Mouse (Mus musculus): ENCODE data around the gene Mpzl1. TPM values are rescaled to one million over a fixed set of nuclear protein-coding genes. Genes with fewer than 3 reads are reported as not detected.

Gene Mpzl1
- polyA plus RNA-seq, 1 experiment from 2014 or later, result 138 TPM

GRCm38 (mm10) chr1:165670056-165670455 is 35.7 kb upstream of the Mpzl1 start:
- H3K4me1 ChIP-seq, result no peaks in the 10 kb centered on the region
- no peak overlapping the region for H3K4me2 ChIP-seq (replicated peaks)
- H3K36me3 ChIP-seq, result no peaks in the 10 kb centered on the region
- H3K4me3 ChIP-seq (replicated peaks), result no peak overlapping the region
- no peaks in the 10 kb centered on the region for H3K27me3 ChIP-seq
- H3K9me3 ChIP-seq (replicated peaks), result no peaks in the 10 kb centered on the region
- no peak overlapping the region for H3K9ac ChIP-seq
- no peak overlapping the region for H3K27ac ChIP-seq (replicated peaks)
- no peak for ATAC-seq (ENCODE audit: insufficient number of reproducible peaks, low FRiP score, low TSS enrichment, low read depth)
- 63% methylated on average over 6 of the region's 6 CpGs for WGBS

DNA sequence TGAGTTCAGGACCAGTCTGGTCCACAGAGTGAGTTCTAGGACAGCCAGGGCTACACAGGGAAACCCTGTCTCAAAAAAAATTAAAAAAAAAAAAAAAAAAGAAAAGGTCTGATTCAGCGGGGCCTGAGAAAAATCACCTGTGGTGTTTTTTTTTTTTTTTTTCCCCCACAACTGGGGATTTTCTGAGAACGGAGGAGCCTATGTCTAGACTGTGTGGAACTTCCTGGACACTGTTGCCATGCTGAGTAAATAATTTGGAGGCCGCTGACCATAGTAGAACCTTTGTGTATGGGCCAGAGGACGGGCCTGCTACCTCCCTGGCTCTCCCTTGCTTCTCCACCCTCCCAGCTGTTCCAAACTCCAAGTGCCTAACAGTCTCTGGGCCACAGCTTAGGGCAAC is 34.6 kb upstream of the Mpzl1 start:
- 61% methylated on average over 4 of the region's 4 CpGs for WGBS
- no peaks in the 10 kb centered on the region for H3K9me3 ChIP-seq (replicated peaks)
- H3K27me3 ChIP-seq, result no peaks in the 10 kb centered on the region
- H3K27ac ChIP-seq (replicated peaks), result no peak overlapping the region
- no peak for ATAC-seq (ENCODE audit: insufficient number of reproducible peaks, low FRiP score, low TSS enrichment, low read depth)
- H3K4me1 ChIP-seq, result no peaks in the 10 kb centered on the region
- no peak overlapping the region for H3K4me2 ChIP-seq (replicated peaks)
- H3K36me3 ChIP-seq, result no peaks in the 10 kb centered on the region
- H3K4me3 ChIP-seq (replicated peaks), result no peak overlapping the region
- no peak overlapping the region for H3K9ac ChIP-seq

- peaks cover 7% of the 10 kb centered on the region; the same call in 1 of the 2 replicates for H3K4me1 ChIP-seq
- no peak overlapping the region for H3K4me3 ChIP-seq (replicated peaks)
- WGBS, result 56% methylated on average over 13 of the region's 13 CpGs
- H3K27me3 ChIP-seq, result no peaks in the 10 kb centered on the region
- H3K27ac ChIP-seq (replicated peaks), result no peak overlapping the region
- H3K9me3 ChIP-seq (replicated peaks), result no peaks in the 10 kb centered on the region
- no peak for ATAC-seq (ENCODE audit: insufficient number of reproducible peaks, low FRiP score, low TSS enrichment, low read depth)
- H3K9ac ChIP-seq, result no peak overlapping the region
- H3K4me2 ChIP-seq (replicated peaks), result no peak overlapping the region
- H3K36me3 ChIP-seq, result no peaks in the 10 kb centered on the region
These were observed 33.0 kb upstream of the Mpzl1 start for GRCm38 (mm10) chr1:165667380-165667779.

DNA sequence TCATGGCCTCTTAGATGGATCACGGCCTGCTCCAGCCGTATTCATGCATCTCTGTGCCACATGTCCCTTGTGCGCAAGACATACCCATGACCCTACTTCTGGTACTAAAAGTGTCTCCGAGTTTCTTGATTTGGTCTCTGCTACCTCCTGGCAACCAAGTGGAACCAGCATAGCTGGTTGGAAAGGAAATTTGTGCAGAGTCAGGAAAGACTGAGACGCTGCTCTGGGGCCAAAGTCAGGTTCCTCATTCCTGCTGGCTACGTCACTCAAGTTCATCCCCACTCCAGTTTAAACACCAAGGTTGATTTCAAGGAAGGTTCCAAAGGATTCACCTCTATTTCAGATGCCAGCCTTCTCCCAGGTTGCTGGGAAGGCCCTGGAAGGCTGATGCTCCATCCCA is 32.6 kb upstream of the Mpzl1 start:
- Histone ChIP-seq H3K9ac (no peak overlapping the region), H3K4me3 (replicated peaks) (no peak overlapping the region), H3K4me2 (replicated peaks) (no peak overlapping the region), H3K27ac (replicated peaks) (no peak overlapping the region), H3K27me3 (no peaks in the 10 kb centered on the region), H3K4me1 (peaks cover 7% of the 10 kb centered on the region; the same call in 1 of the 2 replicates), H3K36me3 (no peaks in the 10 kb centered on the region), H3K9me3 (replicated peaks) (no peaks in the 10 kb centered on the region)
- ATAC-seq (ENCODE audit: insufficient number of reproducible peaks, low FRiP score, low TSS enrichment, low read depth), result no peak
- WGBS, result 88% methylated on average over 6 of the region's 6 CpGs

DNA sequence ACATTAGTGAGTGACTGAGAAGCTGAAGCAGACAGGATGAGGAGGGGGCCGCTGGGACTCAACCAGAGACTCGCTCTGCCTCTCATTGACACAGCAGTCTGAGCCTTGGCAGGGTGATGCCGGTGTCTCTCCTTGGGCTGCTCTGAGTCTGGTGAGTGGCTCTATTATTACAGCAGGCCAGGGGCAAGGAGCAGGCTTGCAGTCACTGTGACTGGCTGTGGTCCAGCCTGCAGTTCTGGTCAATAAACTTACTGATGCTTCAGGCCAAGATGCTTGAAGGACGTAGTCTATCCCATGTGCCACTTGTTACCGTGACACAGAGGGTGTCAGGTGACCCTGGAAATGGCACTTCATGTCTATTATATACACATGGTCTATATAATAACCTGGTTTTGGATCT is 31.4 kb upstream of the Mpzl1 start:
- Histone ChIP-seq H3K9ac (no peak overlapping the region), H3K4me3 (replicated peaks) (no peak overlapping the region), H3K9me3 (replicated peaks) (no peaks in the 10 kb centered on the region), H3K36me3 (no peaks in the 10 kb centered on the region), H3K27ac (replicated peaks) (no peak overlapping the region), H3K4me2 (replicated peaks) (no peak overlapping the region), H3K4me1 (peaks cover 7% of the 10 kb centered on the region; the same call in 1 of the 2 replicates), H3K27me3 (no peaks in the 10 kb centered on the region)
- 68% methylated on average over 5 of the region's 5 CpGs for WGBS
- no peak for ATAC-seq (ENCODE audit: insufficient number of reproducible peaks, low FRiP score, low TSS enrichment, low read depth)

GRCm38 (mm10) chr1:165663277-165663676 is 28.9 kb upstream of the Mpzl1 start:
- 76% methylated on average over 16 of the region's 16 CpGs for WGBS
- ATAC-seq (ENCODE audit: insufficient number of reproducible peaks, low FRiP score, low TSS enrichment, low read depth), result no peak
- no peaks in the 10 kb centered on the region for H3K9me3 ChIP-seq (replicated peaks)
- no peaks in the 10 kb centered on the region for H3K27me3 ChIP-seq
- H3K4me3 ChIP-seq (replicated peaks), result no peak overlapping the region
- H3K4me1 ChIP-seq, result peaks cover 7% of the 10 kb centered on the region; the same call in 1 of the 2 replicates
- no peak overlapping the region for H3K27ac ChIP-seq (replicated peaks)
- H3K9ac ChIP-seq, result no peak overlapping the region
- H3K36me3 ChIP-seq, result no peaks in the 10 kb centered on the region
- no peak overlapping the region for H3K4me2 ChIP-seq (replicated peaks)

DNA sequence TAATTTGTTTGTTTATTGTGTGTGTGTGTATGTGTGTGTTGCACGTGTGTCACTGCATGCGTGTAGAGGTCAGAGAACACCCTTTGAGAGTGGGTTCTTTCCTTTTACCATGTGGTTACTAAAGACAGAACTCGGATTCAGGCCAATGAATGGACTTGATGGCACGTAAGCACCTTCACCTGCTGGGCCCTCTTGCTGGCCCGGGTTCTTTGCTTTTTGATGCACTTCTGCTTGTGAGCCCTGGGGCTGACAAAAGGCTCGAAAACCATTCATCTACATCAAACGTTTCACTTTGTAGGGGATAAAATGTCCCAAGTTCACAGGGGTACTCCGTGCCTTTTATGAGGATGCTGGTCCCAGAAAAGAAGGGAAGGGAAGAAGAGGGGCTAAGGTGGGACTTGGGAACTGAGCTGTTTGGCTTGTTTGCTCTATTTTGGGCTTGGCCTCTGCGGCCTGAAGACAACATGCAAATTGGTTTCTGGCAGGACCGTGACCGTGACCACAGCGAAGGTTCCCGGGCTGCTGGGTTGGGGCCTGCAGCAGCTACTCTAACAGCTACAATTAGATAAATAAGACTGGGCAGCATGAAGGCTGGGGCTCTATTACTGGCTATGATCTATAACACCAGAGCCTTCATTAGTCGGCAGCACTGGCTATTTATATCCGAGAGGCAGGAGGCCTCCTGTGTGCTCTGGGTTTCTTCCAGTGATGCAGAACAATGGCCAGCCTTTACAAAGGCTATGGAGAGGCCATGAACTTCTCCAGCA is 28.3 kb upstream of the Mpzl1 start:
- 56% methylated on average over 15 of the region's 15 CpGs for WGBS
- Histone ChIP-seq H3K36me3 (no peaks in the 10 kb centered on the region), H3K9me3 (replicated peaks) (no peaks in the 10 kb centered on the region), H3K9ac (no peak overlapping the region), H3K4me3 (replicated peaks) (no peak overlapping the region), H3K27ac (replicated peaks) (no peak overlapping the region), H3K4me2 (replicated peaks) (no peak overlapping the region), H3K27me3 (no peaks in the 10 kb centered on the region), H3K4me1 (peaks cover 7% of the 10 kb centered on the region; the same call in 1 of the 2 replicates)
- ATAC-seq (ENCODE audit: insufficient number of reproducible peaks, low FRiP score, low TSS enrichment, low read depth), result no peak

DNA sequence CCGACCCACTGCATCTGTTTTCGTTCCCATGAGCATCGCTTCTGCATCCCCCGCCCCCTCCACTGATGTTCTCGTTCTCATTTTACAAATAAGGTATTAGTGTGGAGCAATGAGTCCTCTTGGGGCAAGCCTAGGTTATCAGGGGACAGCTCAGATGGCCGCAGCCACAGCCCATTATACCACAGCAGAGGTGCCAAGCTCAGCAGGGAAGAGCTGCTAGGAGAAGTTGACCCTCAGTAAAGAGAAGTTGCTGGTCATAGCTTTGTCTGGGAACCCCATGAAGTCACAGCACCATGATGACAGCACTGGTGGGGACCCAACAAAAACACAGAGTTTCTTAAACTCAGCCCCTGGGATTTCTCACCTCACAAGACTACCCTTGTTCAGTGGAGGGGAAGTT is 27.4 kb upstream of the Mpzl1 start:
- H3K27ac ChIP-seq (replicated peaks), result no peak overlapping the region
- no peaks in the 10 kb centered on the region for H3K27me3 ChIP-seq
- WGBS, result 73% methylated on average over 6 of the region's 6 CpGs
- no peak for ATAC-seq (ENCODE audit: insufficient number of reproducible peaks, low FRiP score, low TSS enrichment, low read depth)
- no peaks in the 10 kb centered on the region for H3K36me3 ChIP-seq
- no peak overlapping the region for H3K9ac ChIP-seq
- no peak overlapping the region for H3K4me3 ChIP-seq (replicated peaks)
- H3K9me3 ChIP-seq (replicated peaks), result no peaks in the 10 kb centered on the region
- H3K4me1 ChIP-seq, result peaks cover 7% of the 10 kb centered on the region; the same call in 1 of the 2 replicates
- no peak overlapping the region for H3K4me2 ChIP-seq (replicated peaks)

GRCm38 (mm10) chr1:165661191-165661590 is 26.9 kb upstream of the Mpzl1 start:
- no peak overlapping the region for H3K4me3 ChIP-seq (replicated peaks)
- WGBS, result 56% methylated on average over 3 of the region's 3 CpGs
- no peaks in the 10 kb centered on the region for H3K27me3 ChIP-seq
- H3K36me3 ChIP-seq, result no peaks in the 10 kb centered on the region
- no peak overlapping the region for H3K4me2 ChIP-seq (replicated peaks)
- no peak overlapping the region for H3K9ac ChIP-seq
- H3K4me1 ChIP-seq, result peaks cover 7% of the 10 kb centered on the region; the same call in 1 of the 2 replicates
- H3K9me3 ChIP-seq (replicated peaks), result no peaks in the 10 kb centered on the region
- no peak for ATAC-seq (ENCODE audit: insufficient number of reproducible peaks, low FRiP score, low TSS enrichment, low read depth)
- no peak overlapping the region for H3K27ac ChIP-seq (replicated peaks)

DNA sequence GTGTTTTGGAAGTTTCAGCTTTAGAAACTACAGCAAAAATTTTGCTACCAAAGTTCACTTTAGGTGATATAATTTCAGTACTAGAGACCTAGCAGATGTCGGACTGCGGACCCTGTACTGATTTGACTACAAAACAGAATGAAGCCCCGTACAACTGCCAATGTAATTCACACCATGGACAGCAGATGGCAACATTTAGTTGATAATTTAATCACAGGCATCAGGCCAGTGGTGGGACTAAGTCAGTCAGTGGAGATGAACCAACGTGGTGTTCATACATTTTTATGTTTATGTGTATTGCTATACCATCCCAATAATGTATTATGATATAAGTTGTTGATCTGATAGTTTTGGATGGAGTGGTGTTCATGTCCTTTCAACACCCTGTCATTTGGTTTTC is 26.4 kb upstream of the Mpzl1 start:
- Histone ChIP-seq H3K36me3 (no peaks in the 10 kb centered on the region; the same call in 1 of the 2 replicates), H3K4me2 (replicated peaks) (no peak overlapping the region), H3K4me1 (peaks cover 7% of the 10 kb centered on the region; the same call in 1 of the 2 replicates), H3K27me3 (no peaks in the 10 kb centered on the region), H3K27ac (replicated peaks) (no peak overlapping the region), H3K4me3 (replicated peaks) (no peak overlapping the region), H3K9me3 (replicated peaks) (no peaks in the 10 kb centered on the region), H3K9ac (no peak overlapping the region)
- 21% methylated on average over 4 of the region's 4 CpGs for WGBS
- peak; percentile 41; the same call in 1 of the 2 replicates for ATAC-seq (ENCODE audit: insufficient number of reproducible peaks, low FRiP score, low TSS enrichment, low read depth)

- no peak overlapping the region for H3K4me2 ChIP-seq (replicated peaks)
- no peaks in the 10 kb centered on the region for H3K9me3 ChIP-seq (replicated peaks)
- ATAC-seq (ENCODE audit: insufficient number of reproducible peaks, low FRiP score, low TSS enrichment, low read depth), result no peak; the same call in 1 of the 2 replicates
- no peaks in the 10 kb centered on the region; the same call in 1 of the 2 replicates for H3K36me3 ChIP-seq
- no peak overlapping the region for H3K4me3 ChIP-seq (replicated peaks)
- no peak overlapping the region for H3K9ac ChIP-seq
- WGBS, result 35% methylated on average over 5 of the region's 5 CpGs
- H3K4me1 ChIP-seq, result peaks cover 7% of the 10 kb centered on the region; the same call in 1 of the 2 replicates
- no peaks in the 10 kb centered on the region for H3K27me3 ChIP-seq
- H3K27ac ChIP-seq (replicated peaks), result no peak overlapping the region
These were observed 24.3 kb upstream of the Mpzl1 start for GRCm38 (mm10) chr1:165658602-165659001.

DNA sequence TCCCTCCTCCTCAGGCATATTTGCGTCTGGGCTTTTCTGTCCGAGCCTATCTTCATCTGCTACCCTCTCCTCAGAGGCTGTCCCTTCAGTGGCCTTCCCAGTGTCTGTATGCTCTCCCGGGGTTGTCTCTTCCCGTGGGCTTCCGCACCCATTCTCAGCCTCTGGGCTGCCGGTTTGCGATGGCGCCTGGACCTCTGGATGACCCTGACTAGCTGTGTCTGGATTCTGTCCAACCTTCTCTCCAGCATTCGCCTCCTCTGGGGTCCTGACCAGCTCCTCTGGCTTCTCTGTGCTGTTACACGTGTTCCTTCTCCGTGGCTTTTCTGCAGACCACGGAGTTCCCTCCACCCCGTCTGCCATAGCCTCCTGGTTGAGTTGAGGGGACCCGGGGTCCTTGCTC is 21.1 kb upstream of the Mpzl1 start:
- Histone ChIP-seq H3K4me1 (0 out of 2 replicates have a peak, but pooled peaks cover 4% of the 10 kb centered on the region), H3K27ac (replicated peaks) (no peak overlapping the region), H3K4me3 (replicated peaks) (no peak overlapping the region), H3K9me3 (replicated peaks) (no peaks in the 10 kb centered on the region), H3K36me3 (no peaks in the 10 kb centered on the region; the same call in 1 of the 2 replicates), H3K9ac (no peak overlapping the region), H3K27me3 (no peaks in the 10 kb centered on the region), H3K4me2 (replicated peaks) (no peak overlapping the region)
- ATAC-seq (ENCODE audit: insufficient number of reproducible peaks, low FRiP score, low TSS enrichment, low read depth), result no peak
- WGBS, result 84% methylated on average over 14 of the region's 14 CpGs

Measured in embryonic facial prominence, embryonic 15.5 days (tissue).